Mouse (Mus musculus) gastrocnemius, postnatal 36 days (tissue): ENCODE data around the gene Rnf38. TPM values are rescaled to one million over a fixed set of nuclear protein-coding genes. Genes with fewer than 3 reads are reported as not detected.

ENCODE experiments used
- DNase-seq, 2 experiments: peaks; one replicate each; pipeline ENCODE4 v3.0.0; 2022
- intact Hi-C: fragments of 180-260 bp; cut with DNase I; formaldehyde crosslinking; loops from one replicate; pipeline ENCODE4 v1.15.1; 2025
- total RNA-seq, 2 experiments: library from RNA; stranded (reverse); gene quantifications; 2 replicates each; pipeline ENCODE4 v1.2.3; 2021

Gene Rnf38
- total RNA-seq, 2 experiments from 2014 or later, result 14.4 to 14.7 TPM

DNA sequence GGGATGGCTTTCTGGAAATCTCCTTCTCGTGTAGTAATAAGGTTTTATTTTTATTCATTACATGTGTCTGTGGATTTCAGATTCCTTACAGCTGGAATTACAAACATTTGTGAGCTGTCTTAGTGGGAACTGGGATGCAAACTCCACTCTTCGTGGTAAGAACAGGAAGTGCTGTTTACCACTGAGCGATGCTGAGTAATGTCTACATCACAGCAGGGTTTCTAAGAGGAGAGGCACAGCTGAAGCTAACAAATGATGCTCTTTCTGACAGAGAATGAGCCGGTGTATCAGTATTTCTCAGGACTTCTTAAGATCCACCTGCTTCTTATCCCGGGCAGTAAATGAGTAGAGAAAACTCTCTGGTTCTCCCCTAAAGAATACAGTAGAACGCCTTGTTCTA lies 77.1 kb downstream of the Rnf38 start:
- intact Hi-C loops, result no loop called here
- DNase-seq, result no peak

DNA sequence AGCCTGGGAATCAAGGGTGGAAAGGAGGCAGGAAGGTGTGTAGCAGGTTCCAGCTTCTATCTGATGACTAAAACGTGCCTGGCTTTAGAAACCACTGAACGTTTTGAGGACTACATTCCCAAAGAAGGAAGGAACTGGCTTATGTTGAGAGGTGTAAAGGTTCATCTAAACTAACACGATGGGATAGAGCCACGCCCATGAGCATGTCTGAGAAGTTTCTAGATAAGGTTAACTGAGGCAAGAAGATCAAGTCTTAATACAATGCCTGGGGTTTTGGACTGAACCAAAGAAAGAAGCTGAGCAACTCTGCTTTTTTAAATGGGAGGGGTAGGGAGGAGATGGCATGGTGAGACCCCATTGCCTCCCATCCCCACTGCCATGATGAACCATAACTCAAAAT lies 78.7 kb downstream of the Rnf38 start:
- intact Hi-C loops, result no loop called here
- no peak for DNase-seq

DNA sequence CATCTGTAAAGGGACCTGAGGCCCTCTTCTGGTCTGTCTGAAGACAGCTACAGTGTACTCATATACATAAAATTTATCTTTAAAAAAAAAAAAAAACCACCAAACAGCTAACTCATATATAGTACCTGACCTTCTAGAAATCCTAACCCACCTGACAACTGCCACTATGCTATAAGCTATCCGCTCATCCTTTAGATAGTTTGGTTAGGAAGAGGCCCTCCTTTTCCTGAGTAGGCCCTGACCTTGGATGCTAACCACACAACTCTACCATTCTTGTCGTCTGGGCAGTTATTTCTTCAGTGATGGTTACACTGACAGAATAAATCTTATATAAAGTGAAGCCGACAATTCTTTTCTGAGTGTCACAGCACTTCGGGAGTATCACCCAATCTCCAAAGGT lies 80.7 kb downstream of the Rnf38 start:
- intact Hi-C loops, result no loop called here
- no peak for DNase-seq

GRCm38 (mm10) chr4:44126805-44127204 lies 106.8 kb downstream of the Rnf38 start:
- intact Hi-C loops, result loop anchor here (10.0 kb wide), 1 partner anchor 222 kb away; no protein-coding TSS in a partner anchor
- DNase-seq, result no peak

DNA sequence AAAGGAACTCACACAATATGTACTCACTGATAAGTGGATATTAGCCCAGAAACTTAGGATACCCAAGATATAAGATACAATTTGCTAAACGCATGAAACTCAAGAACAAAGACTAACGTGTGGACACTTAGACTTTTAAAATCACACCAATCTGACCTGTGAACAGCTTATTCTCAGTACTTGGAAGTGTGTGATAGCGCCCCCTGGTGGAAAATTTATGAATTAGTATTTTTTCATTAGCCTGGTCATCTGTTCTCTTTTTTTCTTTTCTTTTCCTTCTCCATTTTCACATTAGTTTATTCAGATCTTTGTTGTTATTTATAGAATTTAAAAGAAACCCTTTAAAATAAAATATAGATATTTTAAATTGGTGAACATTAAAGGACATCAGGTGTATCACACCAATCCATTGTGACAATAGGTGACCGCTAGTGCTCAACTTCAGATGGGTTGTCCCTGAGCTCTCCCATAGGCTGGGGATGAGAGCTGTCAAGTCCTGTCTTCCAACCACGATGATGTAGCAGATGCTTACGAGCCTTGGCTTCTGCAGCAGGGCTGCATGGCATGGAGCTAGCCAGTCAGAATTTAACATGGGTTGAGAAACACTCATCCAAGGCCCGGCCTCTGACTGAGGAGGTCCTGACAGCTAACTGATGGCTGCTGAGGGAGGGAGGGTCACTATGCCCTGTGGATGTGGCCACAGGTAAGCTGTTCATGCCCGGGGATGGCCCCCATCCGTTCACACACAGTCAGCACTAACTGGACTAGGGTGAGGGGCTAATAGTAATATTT lies 114.0 kb downstream of the Rnf38 start:
- intact Hi-C loops, result loop anchor here (2.0 to 10.0 kb wide), 2 partner anchors 53 to 215 kb away; no protein-coding TSS in a partner anchor
- no peak for DNase-seq

- no peak for DNase-seq
- intact Hi-C loops, result no loop called here
Observed at GRCm38 (mm10) chr4:44115046-44115445, 118.5 kb downstream of the Rnf38 start.

DNA sequence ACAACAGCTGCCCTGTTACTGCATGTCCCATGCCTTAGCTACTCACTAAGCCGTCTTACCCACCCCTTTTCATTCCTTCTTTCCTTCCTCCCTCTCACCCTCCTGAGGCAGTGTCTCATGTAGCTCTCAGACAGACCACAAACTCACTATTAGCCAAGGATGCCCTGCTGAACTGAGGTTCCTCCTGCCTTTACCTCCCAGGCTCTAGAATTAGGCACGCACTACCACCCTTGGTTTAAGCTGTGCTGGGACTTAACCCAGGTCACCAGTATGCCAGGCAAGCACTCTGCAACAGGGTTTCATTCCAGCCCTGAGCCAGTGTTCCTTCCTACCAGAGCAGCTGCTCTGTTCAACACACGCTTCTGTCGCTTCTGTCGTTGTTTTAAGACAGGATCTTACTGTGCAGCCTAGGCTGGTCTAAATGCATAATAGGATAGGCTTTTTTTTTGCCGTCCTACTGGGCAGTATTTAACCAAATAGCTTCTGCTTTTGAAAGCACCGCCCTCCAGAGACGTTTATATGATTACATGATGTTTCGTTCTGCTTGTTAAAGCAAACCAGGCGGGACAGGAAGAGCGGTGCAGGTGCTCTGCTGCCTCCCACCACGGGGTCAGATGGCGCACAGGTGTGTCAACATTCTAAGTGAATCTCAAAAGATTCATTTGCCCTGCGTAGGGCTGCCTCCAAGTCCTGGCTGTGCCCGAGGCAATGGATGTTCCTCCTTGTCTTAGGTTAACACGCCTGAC lies 120.0 kb downstream of the Rnf38 start:
- intact Hi-C loops, result no loop called here
- no peak for DNase-seq

GRCm38 (mm10) chr4:44112741-44113140 lies 120.8 kb downstream of the Rnf38 start:
- intact Hi-C loops, result no loop called here
- DNase-seq, result no peak

GRCm38 (mm10) chr4:44110771-44111170 lies 122.8 kb downstream of the Rnf38 start:
- intact Hi-C loops, result no loop called here
- DNase-seq, result no peak

DNA sequence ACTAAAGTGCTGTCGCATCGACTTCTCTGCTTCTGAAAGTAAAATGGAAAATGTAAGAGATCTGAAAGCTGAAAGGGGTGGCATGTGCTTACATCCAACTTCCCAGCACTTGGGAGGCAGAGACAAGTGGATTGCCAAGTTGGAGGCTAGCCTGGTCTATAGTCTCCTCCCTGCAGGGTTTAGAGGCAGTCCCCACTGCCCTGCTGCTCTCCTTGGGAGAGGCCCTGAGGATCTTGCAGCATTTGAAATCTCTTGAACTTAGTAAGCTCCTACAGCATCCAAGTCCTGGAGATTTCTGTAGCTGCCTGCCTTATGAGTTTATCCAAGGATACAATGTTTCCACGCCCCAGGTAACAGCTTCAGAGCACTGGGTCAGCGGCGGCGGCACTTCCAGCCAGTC lies 125.3 kb downstream of the Rnf38 start:
- intact Hi-C loops, result no loop called here
- DNase-seq, result no peak

DNA sequence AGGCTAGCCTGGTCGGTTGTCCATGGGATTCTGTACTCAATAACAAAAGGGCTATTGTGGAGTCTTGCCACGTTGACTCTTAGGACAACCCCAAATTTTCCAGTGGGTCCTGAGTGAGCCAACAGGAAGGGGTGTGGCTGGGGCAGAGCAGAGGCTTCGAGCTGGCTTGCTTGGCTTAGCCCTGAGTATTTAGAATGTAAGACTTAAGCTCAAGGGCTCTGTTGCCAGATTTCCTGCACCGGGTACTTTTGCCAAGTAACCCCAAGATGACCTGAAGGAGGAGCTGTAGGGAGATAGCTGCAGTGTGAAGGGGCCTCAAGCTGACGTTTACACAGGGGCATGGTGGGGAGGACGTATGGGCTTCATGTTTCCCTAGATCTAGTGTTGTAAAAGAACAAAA lies 126.2 kb downstream of the Rnf38 start:
- DNase-seq, result no peak
- intact Hi-C loops, result no loop called here

- DNase-seq, result no peak
- intact Hi-C loops, result no loop called here
Observed at GRCm38 (mm10) chr4:44106297-44106821, 127.2 kb downstream of the Rnf38 start.

- intact Hi-C loops, result no loop called here
Observed at GRCm38 (mm10) chr4:44104195-44104917, 129.2 kb downstream of the Rnf38 start.

DNA sequence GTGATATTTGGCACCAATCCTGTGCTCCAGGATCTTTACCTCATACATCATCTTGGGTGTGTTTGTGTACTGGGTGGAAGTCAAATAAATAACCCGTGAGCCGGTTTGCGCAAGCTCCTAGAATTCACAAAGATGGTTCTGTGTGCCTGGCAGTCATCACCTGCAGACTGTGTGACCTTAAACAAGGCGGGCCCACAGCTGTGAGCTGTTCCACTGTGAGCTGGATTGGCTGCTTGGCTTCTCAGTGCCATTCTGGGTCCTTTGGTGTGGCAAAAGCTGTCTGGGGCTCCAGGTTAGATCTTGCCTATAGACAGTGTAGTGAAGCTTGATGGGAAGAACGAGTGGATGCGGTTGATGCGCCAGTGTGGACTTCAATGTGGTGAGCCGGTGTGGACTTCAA lies 130.0 kb downstream of the Rnf38 start:
- intact Hi-C loops, result no loop called here
- no peak for DNase-seq

More at GRCm38 (mm10) chr4:44104195-44104917, 129.2 kb downstream of the Rnf38 start:
- no peak for DNase-seq

GRCm38 (mm10) chr4:44097576-44098335 lies 135.8 kb downstream of the Rnf38 start:
- DNase-seq, result no peak
- intact Hi-C loops, result no loop called here

- DNase-seq, result no peak
- intact Hi-C loops, result no loop called here
Observed at GRCm38 (mm10) chr4:44094475-44094874, 139.1 kb downstream of the Rnf38 start.

DNA sequence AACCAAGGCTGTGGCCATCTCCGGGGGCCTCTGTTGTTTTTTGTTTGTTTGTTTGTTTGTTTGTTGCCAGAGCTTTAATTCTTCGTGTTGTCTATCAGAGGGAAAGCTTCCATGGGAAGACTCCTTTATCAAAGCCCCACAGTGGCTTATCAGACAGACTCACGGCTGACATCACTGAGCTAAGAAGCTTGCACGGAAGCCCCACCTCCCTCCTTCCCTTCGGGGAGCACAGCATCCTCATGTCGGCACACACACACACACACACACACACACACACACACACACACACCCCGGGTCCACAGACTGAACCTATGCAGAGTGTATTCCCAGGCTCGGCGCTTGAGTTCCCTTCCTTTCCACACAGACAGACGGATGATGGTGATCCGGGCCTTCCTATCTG lies 141.2 kb downstream of the Rnf38 start:
- intact Hi-C loops, result no loop called here

DNA sequence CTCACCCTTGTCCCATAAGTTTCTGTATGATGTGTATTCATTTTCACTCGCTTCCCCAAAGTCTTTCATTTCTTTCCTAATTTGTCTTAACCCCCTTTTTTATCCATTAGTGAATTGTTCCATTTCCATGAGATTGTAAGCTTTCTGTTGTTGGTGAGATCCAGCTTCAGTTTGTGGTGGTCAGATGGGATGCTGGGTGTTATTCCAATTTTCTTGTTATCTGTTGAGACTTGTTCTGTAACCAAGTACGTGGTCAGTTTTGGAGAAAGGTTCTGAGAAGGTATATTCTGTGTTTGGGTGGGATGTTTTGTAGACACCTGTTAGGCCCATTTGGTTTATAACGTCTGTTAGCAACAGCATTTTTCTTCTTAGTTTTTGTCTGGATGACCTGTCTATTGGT lies 148.0 kb downstream of the Rnf38 start:
- intact Hi-C loops, result no loop called here
- no peak for DNase-seq

More for the DNA sequence above, 141.2 kb downstream of the Rnf38 start:
- no peak for DNase-seq

DNA sequence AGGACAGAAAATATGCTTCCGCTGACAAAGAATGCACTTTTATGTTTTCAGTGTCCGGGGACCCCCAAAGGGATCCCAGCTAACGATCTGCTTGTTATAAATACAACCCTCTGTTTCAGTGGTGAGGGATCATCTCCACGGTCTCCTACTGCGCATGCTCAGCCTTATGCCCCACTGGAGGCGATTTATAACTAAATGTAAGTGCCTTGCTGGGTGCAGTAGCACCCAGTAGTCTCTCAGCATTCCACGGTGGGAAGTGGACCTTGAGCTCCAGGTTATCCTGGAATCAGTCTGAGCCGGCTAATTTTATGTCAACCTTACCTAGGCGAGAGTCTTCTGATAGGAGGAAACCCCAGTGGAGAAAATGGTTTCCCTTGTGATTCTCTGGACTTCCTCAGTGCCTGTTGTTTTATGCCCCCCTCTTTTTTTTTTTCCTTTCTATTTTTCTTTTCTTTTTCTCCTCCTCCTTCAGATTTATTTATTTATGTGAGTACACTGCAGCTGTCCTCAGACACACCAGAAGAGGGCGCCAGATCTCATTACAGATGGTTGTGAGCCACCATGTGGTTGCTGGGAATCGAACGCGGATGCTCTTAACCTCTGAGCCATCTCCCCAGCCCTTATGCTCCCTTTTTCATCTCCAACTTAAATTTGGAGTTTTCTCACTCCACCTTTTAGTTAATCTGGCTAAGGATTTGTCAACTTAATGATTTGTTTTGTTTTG lies 148.8 kb downstream of the Rnf38 start:
- intact Hi-C loops, result no loop called here
- no peak for DNase-seq

GRCm38 (mm10) chr4:44083945-44084344 lies 149.6 kb downstream of the Rnf38 start, which contains the start of gene Gne:
Gene Gne (minus strand): TSS chr4:44084177.
- DNase-seq, result no peak
- intact Hi-C loops, result no loop called here
